In genomic region chr16:21701611-21702313, GRCm38 (mm10) we compare ENCODE assay signal across 12 mouse cellular contexts. TPM values are rescaled to one million over a fixed set of nuclear protein-coding genes. Genes with fewer than 3 reads are reported as not detected.
A peak's percentile ranks its signal among the peaks of the same experiment; 100 is the strongest.
DNase-seq lines count a peak whose midpoint lies in the region; ATAC-seq lines count a peak whose summit lies in the region.
"Had no signal": no experiment of that assay in that cellular context is flagged by ENCODE, and none has a peak within 500 bp of the region (broad histone marks: within the 10 kb centered on the region; RNA-seq: fewer than 3 reads in every experiment).

No protein-coding gene starts in this region.

- no peak overlapping the region for H3K9ac ChIP-seq in embryonic facial prominence, embryonic 13.5 days
- H3K9ac ChIP-seq in hindbrain, embryonic 16.5 days (ENCODE audit: low read depth, low read length), result no peak overlapping the region
- H3K9ac ChIP-seq in neural tube, embryonic 11.5 days (ENCODE audit: low read length), result no peak overlapping the region
- H3K9ac ChIP-seq: heart, embryonic 13.5 days; lung, embryonic 14.5 days had no signal

- WGBS in embryonic facial prominence, embryonic 13.5 days, result 32% methylated on average over 10 of the region's 10 CpGs
- 17% methylated on average over 10 of the region's 10 CpGs for WGBS in hindbrain, embryonic 16.5 days
- 12% methylated on average over 10 of the region's 10 CpGs for whole genome bisulfite sequencing in neural tube, embryonic 11.5 days

- no peak overlapping the region for H3K27ac ChIP-seq in embryonic facial prominence, embryonic 13.5 days
- H3K27ac ChIP-seq in hindbrain, embryonic 16.5 days (ENCODE audit: low read depth, low read length), result no peak overlapping the region
- H3K27ac ChIP-seq in neural tube, embryonic 11.5 days (ENCODE audit: low read depth, low read length), result peak overlapping the region; percentile 60; the same call in 1 of the 2 replicates
- H3K27ac ChIP-seq: heart, embryonic 13.5 days had no signal

- H3K4me3 ChIP-seq in embryonic facial prominence, embryonic 13.5 days, result no peak overlapping the region
- H3K4me3 ChIP-seq in hindbrain, embryonic 16.5 days (ENCODE audit: low read length), result no peak overlapping the region
- no peak overlapping the region for H3K4me3 ChIP-seq in neural tube, embryonic 11.5 days (ENCODE audit: low read depth, low read length)
- H3K4me3 ChIP-seq: heart, embryonic 13.5 days had no signal

- DNase-seq in ZHBTc4 (ENCODE audit: low read depth, low spot score), result peak; percentile 98
- DNase-seq in neural tube, embryonic 11.5 days (ENCODE audit: low spot score), result peak; percentile 49
- DNase-seq in left cerebral cortex, adult 18-20 months (ENCODE audit: low spot score in 2 of 2), result no peak
- no peak for DNase-seq in spleen, adult 18-20 months
- DNase-seq: adrenal gland, postnatal 36 days; cerebellum, adult 9-10 months; lung, embryonic 14.5 days; thymus, postnatal 14 days had no signal

- no peaks in the 10 kb centered on the region for H3K9me3 ChIP-seq in embryonic facial prominence, embryonic 13.5 days
- no peaks in the 10 kb centered on the region for H3K9me3 ChIP-seq in hindbrain, embryonic 16.5 days (ENCODE audit: control insufficient read depth, low read length)
- H3K9me3 ChIP-seq in neural tube, embryonic 11.5 days (ENCODE audit: control insufficient read depth, low read length), result no peaks in the 10 kb centered on the region

- ATAC-seq in embryonic facial prominence, embryonic 13.5 days (ENCODE audit: insufficient number of reproducible peaks, insufficient read depth, low FRiP score, low TSS enrichment, low read depth), result no peak
- ATAC-seq in hindbrain, embryonic 16.5 days, result no peak
- ATAC-seq in neural tube, embryonic 11.5 days (ENCODE audit: insufficient read depth, low FRiP score, low TSS enrichment), result peak; percentile 76
- no peak for ATAC-seq in erythroblast, adult 5-6 weeks (replicated peaks; ENCODE audit: low FRiP score, poor library complexity, severe bottlenecking)

- no peaks in the 10 kb centered on the region for H3K4me1 ChIP-seq in embryonic facial prominence, embryonic 13.5 days
- H3K4me1 ChIP-seq in hindbrain, embryonic 16.5 days (ENCODE audit: control insufficient read depth, insufficient read depth, low read depth, low read length), result no peaks in the 10 kb centered on the region
- H3K4me1 ChIP-seq in neural tube, embryonic 11.5 days (ENCODE audit: control insufficient read depth, insufficient read depth, low read length), result 0 out of 2 replicates have a peak, but pooled peaks cover 2% of the 10 kb centered on the region
- H3K4me1 ChIP-seq: heart, embryonic 13.5 days had no signal

- 0 out of 2 replicates have a peak overlapping the region, but pooled peaks have one; percentile 24 for H3K4me2 ChIP-seq in embryonic facial prominence, embryonic 13.5 days
- H3K4me2 ChIP-seq in hindbrain, embryonic 16.5 days (ENCODE audit: low read length), result peak overlapping the region; percentile 27; the same call in 1 of the 2 replicates
- H3K4me2 ChIP-seq in neural tube, embryonic 11.5 days (ENCODE audit: low read depth), result peak overlapping the region; percentile 39; the same call in 1 of the 2 replicates
- H3K4me2 ChIP-seq: heart, embryonic 13.5 days; lung, embryonic 14.5 days had no signal

- no peaks in the 10 kb centered on the region for H3K27me3 ChIP-seq in embryonic facial prominence, embryonic 13.5 days
- no peaks in the 10 kb centered on the region for H3K27me3 ChIP-seq in hindbrain, embryonic 16.5 days (replicated peaks; ENCODE audit: control insufficient read depth, insufficient read depth, low read length)
- H3K27me3 ChIP-seq in neural tube, embryonic 11.5 days (ENCODE audit: control insufficient read depth, insufficient read depth, low read length), result no peaks in the 10 kb centered on the region
- H3K27me3 ChIP-seq: heart, embryonic 13.5 days had no signal

- H3K36me3 ChIP-seq in embryonic facial prominence, embryonic 13.5 days, result no peaks in the 10 kb centered on the region
- no peaks in the 10 kb centered on the region for H3K36me3 ChIP-seq in hindbrain, embryonic 16.5 days (ENCODE audit: control insufficient read depth, insufficient read depth, low read length)
- H3K36me3 ChIP-seq in neural tube, embryonic 11.5 days (ENCODE audit: control insufficient read depth, insufficient read depth, low read length), result no peaks in the 10 kb centered on the region
- H3K36me3 ChIP-seq: heart, embryonic 13.5 days had no signal

RNA-seq across cellular contexts. Expression of gene 2510009E07Rik, which starts 7.3 kb away (rescaled TPM):
- 21.3 and 23.5 TPM in 2 replicates for polyA plus RNA-seq in embryonic facial prominence, embryonic 13.5 days (2015; fragmentation: Nextera tagmentation; extraction: Ambion mirVana)
- 42.6 and 47.6 TPM in 2 replicates for polyA plus RNA-seq in hindbrain, embryonic 16.5 days (2015; fragmentation: Nextera tagmentation; extraction: Ambion mirVana)
- polyA plus RNA-seq in neural tube, embryonic 11.5 days (2014; fragmentation: Nextera tagmentation; extraction: Ambion mirVana), result 37.6 and 43.5 TPM in 2 replicates
- total RNA-seq in left cerebral cortex, adult 18-20 months (2021), result 10 to 100 TPM; 47.0 to 56.8 TPM
- total RNA-seq in erythroblast, adult 5-6 weeks (2015; ENCODE audit: low replicate concordance), result 0.63 and 1.3 TPM in 2 replicates
- total RNA-seq in erythroblast, adult 5-6 weeks (2017; ENCODE audit: low replicate concordance), result 0.56 and 1.1 TPM in 2 replicates

Comparison
In these comparisons a context has a peak if more than half of its experiments do, and no peak if none do; other contexts are left out.
1. DNase-seq: peak in ZHBTc4 (single experiment) and neural tube, embryonic 11.5 days (single experiment); none in left cerebral cortex, adult 18-20 months (0 of 2) and spleen, adult 18-20 months (0 of 2).
2. Peak in every context shown above with its lines, with median percentiles within 50 percentile points of each other: H3K4me2 ChIP-seq.